Mouse (Mus musculus) skeletal muscle tissue, adult 2 months (tissue): ENCODE measurements around the gene Echdc1.
A peak's percentile ranks its signal among the peaks of the same experiment; 100 is the strongest.
"Not testable (repeated sequence)": the region's sequence is repeated elsewhere in the genome, so short reads cannot be mapped to it uniquely, and the experiment has no call there.

Experiments used
- DNase-seq: peaks from one replicate; pipeline ENCODE4 v3.0.0-alpha.2; 2012; ENCODE audit warnings: low read depth, low spot score

The Echdc1 gene

DNA sequence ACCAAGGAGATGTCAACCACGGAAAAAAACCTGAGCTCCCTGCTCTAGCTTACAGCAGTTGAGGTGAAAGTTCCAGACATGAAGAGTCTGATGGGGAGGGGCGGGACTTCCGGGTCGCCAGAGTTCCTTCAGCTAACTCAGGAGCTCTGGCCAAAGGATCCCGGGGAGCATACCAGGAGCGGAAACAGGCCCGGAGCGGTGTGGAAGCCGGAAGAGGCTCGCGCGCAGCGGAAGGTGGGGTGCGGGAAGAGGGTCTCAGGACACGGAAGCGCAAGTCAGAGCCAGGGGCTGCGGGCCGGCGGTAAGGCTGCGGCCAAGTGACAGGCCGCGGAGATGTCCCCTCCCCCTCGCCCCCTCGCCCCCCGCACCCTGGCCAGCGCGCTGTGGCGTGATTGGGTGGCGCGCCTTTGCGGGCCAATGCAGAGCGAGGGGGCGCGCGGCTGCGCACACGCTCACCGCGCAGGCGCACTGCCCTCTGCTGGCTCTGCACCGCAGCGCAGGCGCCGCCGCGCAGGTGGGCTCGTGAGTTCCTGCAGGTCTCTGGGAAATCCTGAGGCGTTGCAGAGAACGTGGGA, at the start of gene Echdc1:
Echdc1 (plus strand) TSS at position 103 of the 575 bp plus-strand sequence.
- DNase-seq: peak; percentile 85

DNA sequence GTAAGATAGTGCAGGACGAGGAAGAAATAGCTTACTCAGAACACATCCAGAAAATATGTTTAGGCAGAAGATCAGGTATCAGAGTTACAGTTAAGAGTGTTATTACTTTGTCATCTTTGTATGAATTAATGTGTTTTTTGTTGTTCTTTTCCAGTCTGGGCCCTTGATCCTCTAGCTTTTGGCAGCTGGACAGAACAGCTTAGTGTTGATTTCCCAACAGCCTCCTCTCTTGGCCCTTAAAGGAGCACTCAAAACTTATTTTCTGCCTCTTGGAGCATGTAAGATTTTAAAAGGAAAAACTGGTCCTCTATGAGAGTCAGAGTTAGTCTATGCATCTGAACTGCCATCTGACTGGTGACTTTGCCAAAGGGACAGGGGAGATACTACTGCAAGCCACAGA, 31.2 kb upstream of the Echdc1 start:
- DNase-seq: no peak

DNA sequence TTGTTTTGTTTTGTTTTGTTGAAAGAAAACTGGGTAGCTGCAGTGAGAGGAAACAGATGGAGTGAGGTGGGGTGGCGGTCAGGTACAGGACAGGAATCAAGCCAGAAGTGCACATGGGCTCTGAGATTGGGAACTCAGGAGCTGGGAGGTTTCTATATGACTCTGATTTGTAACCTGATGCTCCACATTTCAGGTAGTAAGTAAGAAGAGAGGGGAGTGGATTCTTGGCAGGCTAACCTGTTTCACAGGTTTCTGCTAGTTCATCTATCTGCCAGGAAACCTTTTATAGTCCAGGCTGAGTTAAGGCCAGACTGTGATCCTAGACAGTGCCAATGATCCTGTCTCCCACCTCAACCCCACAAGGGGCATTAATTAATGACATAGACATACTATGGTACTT, 27.2 kb upstream of the Echdc1 start:
- no peak for DNase-seq

DNA sequence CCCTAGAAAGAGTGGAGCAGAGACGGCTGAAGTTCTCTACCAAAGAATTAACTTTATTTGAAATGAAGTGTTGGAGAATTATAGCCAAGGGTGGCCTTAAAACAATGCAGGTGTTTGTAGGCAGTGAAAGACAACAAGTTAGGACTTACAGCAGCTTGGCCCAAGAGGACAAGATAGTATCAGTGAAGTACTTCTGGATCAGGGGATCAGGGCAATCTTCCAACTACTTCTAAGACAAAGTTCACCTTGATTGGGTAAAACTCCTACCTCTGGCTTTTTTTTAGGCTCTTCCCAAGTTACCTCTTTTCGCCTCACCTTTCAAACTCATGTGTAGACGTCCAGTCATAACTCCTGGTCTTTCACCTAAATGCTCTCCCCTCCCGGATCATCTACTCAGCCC, 10.7 kb upstream of the Echdc1 start:
- DNase-seq: no peak

DNA sequence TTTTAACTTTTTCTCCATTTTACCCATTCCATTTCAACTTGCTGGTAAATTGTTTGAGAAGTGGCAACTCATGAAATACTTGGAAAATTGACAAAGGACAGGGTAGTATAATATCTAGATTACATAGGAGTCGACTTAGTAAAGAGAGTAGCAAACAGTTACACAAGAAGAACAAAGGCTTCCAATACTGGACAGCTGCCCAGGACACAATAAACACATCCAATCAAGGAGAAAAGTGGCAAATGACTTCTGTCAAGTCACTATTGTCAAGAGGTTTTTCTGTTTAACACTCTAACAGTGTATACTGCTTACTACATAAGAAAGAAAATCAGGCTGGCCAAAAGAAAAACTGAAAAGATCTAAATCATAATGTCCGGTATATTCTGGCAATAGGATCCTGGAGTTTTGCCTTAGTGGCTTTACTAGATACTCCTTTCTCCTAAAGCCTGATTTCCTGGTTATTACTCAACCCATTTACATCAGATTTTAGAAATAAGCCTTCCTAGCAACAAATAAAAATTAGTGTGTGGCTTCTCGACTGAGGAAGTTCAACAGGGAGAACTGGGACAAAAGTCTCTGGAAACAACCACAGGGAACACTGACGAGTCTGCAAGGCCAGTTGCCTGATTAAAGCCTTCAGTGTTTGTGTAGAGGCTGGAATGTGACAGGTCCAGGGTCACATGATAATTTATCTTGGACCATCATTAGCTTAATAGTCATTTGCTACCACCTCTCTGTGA, 1.3 kb upstream of the Echdc1 start:
- peak; percentile 3 for DNase-seq

DNA sequence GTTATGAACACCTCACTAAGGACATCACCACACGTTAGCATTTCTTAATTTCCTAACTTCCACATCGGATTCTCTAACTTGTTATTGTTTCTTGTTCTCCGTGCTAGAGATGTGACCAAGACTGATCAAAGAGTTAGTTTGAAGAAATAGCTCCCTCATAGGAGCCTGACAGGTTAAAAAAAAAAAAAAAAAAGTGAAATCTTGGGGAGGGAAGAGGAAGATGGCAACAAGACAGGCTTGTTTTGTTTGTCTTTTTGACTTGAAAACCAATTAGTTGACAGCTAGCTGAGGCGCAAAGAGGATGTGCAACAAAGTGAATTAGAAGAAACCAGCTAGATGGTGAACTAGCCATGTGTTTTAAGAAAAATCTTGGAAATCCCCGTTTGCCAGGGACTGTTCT, 939 bp downstream of the Echdc1 start:
- DNase-seq: no peak

DNA sequence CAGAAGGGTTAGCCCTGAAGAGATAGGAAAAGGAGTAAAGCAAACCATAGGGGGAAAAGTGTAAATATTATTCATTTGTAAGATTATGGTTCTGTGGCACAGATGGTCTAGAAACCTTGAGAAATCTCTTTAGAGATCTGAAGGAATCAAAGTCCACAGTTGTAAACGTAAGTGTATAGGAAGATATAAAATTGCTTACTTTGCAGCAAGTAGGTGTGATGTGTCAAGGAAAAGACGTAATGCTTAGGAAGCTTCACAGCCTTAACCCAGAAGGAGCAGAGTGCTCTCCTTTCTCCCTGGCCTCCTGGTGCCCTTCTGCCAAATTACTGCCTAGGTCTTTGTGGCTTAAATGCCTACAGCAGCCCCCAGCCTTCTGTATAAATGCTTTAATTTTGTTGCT, 11.9 kb downstream of the Echdc1 start:
- DNase-seq: no peak

DNA sequence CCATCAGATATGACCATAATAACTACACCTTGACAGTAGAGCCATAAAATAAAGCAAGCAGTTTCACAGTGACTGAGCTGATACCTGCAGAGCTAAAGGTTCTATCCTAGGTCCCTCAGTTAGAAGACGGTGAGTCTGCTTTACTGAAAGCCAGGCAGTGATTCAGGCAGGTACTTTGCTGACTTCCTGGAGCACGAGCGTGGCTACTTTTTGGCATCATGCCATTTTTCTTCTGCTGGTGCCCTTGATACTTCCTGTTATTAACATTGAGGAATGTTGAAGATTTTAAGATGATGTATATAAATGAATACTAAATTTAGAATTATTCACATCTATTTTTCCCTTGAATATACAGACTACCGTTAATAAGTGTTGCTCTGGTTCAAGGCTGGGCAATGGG, 20.9 kb downstream of the Echdc1 start:
- no peak for DNase-seq

DNA sequence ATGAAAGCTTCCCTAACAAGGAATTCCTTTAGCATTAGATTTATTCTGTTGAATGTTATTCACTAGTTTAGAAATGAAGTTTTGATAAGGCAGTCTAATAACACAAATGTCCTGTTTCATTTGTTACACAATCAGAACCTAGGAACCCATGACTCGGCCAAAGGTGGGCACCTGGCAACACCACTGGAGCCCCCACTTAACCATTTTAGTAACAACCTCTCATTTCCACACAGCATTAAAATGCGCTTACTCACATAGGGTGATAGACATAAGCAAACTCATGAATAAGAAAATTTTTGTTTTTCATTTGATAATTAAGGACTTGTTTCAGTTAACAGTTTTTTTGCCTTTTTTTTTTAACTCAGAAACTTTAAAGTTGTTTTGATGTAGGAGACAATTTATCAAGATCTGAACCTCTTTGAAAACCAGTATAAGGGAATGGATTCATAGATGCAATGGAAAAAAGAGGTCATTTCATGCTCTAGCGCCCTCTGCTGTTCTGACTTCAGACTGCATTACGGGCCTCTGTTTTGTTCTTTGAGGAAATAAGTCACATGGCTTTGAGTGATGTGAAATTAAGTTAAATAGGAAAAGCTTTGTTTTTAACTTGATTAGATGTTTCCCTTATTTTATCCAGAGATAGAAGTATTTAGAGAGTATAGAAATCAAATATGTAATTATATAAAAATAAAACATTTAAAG, 25.5 kb downstream of the Echdc1 start:
- DNase-seq: peak; percentile 19

DNA sequence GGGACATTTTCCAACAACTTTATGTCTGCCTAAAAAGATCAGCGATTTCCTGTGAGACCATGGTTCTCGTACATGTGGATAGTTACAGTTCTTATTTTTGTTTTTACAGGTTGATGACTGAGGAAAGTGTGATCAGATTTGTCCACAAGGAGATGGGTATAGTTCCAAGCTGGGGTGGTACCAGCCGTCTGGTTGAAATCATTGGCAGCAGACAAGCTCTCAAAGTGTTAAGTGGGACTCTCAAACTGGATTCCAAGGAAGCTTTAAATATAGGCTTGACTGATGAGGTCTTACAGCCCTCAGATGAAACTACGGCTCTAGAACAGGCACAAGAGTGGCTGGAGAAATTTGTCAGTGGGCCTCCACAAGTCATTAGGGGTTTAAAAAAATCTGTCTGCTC, 31.3 kb downstream of the Echdc1 start:
- no peak for DNase-seq

DNA sequence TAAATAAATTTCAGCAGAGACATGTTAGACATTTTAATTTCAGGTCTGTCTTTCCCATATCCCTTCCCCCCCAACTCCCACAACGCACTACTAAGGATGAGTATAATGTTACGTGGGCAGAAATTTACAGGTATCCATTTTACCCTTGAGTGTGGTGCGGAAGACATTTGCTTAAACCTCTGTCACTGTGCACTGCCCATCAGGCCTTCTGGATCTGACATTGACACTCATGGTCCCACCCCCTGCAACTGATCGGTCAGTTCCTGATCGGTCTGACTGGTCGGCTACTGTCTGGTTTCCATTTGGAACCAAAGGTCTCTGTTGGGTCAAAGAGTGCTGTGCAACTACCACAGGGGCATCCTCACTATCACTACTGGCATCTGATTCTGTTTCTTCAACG, 33.7 kb downstream of the Echdc1 start:
- no peak for DNase-seq

DNA sequence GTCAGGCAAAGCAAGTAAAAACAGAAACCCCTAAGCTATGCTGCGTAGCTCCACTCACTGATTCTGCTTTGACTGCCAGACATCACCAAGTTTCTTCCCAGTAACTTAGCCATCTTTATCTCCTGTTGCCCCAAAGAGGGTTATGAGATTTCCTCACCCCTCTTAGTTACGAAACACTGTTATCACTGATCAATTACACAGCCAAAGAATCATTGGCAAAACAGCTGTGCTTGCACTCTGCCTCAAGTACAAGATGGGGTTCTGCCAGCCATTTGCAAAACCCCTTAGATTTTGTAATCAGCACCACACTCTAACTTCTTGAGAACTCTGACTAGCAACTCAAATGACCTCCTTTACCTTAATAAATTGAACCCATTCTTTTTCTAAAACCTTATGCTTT, 38.5 kb downstream of the Echdc1 start:
- peak; percentile 24 for DNase-seq

DNA sequence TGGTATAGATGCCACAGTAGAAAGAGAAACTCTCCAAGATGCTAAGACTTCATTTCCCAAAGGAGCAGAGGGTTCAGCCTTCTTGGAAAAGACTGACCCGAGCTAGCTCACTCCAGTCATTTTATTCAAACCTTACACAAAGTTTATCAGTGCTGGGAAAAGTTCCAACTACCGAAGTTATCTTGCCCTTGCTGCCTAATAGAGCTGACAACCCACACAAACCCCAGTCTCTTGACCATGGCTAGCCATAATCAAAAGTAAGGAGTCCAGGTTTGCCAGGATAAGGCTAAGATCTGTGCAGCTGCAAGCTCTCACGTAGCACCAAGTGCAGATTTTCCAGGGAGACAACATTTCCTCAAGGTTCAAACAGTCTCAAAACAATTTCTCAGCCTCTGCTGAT, 39.6 kb downstream of the Echdc1 start:
- DNase-seq: no peak

DNA sequence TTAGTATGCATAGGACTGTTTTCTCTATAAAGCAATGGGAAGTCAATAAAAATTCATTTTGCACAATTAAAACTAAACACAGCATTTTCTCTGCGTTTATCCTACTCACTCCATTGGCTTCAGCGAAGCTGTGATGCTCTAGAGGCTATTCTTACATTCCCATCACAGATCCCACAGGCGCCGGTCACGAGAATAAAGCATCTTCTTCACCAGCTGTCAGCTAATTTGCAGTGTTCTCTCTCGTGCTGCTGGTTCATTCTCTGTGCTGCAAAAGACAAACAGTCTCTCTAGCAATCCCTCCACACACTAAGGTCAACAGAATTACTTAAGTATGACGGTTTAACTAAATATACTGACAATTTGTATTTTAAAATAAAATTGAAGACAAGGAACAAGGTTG, 41.2 kb downstream of the Echdc1 start:
- no peak for DNase-seq

DNA sequence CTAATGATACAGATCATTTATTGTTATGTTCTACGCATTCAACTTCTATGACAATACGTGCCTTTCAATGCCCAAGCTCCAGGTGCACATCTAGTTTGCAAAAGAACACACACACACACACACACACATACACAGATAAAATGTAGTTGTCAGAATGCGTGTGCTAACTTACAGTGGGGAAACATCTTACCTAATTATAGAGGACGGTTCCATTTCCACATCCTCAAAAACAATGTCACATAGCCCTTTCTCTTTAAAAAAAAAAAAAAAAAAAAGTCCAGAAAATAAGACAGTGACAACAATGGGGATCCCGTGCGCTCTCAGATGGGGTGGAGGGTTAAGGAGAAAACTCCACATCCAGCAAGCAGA, 48.1 kb downstream of the Echdc1 start:
- no peak for DNase-seq

DNA sequence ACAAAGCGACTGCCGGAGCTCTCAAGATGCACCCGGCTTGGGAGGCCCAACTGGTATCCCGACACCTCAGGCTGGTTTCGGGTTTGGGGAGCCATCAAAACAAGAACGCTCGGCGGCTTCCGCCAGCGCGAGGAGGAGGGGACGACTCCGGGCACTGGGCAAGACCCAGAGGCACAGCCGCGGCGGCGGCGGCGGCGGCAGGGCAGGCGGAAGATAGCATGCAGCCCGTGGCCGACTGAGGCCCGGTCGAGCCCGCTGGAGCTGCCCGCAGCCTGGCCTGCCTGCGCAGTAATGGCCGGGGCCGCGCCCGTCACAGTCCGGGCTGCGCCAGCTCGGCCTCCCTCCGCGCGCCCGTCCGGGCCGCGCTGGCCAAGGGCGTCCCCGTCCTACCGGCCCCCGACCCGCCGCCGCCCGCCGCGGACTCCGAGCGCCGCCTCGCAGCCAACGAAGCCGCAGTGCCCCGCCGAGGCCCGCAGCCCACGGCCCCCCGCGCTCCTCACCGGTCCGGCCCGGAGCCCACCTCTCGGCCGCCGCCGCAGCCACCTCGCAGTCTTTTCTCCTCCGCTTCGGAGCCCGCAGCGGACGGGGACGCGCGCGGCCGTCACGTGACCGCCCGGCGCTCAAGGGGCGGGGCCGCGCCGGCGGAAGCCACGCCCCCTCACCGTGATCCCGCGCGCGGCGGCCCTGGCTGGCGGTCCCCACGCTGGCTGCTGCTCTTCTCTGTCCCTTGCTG, 48.7 kb downstream of the Echdc1 start:
- peak; percentile 79 for DNase-seq

DNA sequence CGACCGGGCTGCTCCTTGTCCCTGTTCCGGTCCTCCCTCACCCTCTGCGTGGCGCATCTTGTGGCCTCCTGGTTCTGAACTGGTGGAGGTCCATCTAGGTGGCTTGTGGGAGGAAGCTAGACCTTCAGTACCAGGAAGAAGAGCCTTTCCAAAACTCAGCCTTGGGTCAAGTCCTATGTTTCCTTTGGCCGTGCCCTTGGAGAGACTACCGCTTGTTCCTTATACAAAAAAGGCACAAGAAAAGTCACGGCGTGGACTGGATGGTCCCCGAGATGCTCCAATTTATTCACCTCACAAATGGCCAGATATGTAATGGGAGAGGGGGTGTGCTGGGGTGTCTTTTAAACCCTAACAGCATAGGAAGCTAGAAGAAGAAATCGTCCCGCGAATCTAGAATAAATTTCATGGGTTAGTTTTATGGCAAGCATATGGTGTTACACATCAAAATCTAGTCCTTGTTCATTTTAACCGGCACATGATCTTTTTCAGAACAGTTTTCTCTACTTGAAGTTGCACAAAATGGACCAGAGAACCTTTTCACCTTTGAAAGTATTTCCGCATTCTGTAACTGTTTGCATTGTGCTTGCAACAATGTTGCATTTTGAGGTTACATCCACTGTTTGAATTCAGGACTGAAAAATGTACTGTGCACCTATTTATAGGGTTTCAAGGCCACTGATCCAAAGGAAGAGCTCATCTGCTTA, 49.4 kb downstream of the Echdc1 start, which contains the start of gene Rnf146:
Rnf146 (minus strand) TSS at position 246 of the 704 bp plus-strand sequence.
- DNase-seq: no peak

DNA sequence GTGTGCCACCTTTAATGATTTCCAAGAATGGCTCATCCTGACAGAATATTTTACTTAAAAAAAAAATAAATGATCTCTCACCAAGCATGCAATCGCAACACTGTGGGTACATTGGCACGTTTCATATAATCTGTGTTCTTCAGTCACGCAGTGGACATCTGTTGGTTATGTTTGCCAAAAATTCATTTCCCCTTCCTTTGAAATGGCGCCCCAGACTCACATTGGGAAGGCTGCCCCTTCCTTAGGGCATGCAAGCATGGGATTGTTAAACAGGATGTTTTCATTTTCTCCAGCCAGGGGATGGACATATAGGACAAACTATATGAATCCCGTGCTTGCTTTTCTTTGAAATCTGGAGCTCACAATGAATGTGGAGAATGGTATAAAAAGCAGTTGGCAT, 61.1 kb downstream of the Echdc1 start:
- DNase-seq: no peak

DNA sequence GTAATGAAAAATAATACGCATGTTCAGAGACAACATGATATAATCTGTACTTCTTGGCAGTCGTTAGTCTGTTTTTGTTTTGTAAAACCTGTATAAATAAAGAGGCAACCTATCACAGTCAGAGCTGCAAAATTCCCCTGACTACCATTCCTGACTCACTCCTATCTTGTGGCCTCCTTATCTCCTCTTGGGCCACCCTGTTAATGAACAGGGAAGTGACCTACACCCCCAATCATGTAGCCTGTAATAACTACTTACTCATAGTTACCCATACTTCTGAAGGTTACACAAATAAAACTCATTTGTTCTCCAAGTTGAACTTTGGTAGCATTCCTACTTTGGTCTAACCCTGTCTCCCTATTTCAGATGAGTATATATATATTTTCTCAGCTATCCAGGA, 68.6 kb downstream of the Echdc1 start:
- no peak for DNase-seq

DNA sequence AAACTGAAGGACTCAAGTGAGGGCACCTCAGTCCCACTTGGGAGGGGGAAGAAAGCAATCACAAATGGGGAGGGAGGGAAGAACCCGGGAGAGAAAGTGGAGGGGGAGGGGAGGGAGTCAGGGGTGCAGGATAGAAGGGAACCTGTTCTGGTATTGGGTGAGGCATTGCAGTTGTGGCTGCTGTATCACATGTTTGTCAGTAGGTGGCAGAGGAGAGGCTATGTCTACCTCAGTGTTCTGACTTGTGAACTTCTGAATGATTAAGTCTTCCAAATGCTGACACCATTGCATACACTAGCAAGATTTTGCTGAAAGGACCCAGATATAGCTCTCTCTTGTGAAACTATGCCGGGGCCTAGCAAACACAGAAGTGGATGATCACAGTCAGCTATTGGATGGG, 81.9 kb downstream of the Echdc1 start:
- DNase-seq: not testable (repeated sequence)
